Mouse (Mus musculus) myocyte (in vitro differentiated cells): Measurements from ENCODE around the gene Casz1.

Experiments
- REST ChIP-seq: IDR thresholded peaks from one replicate; pipeline ENCODE4 v1.6.1; 2011; ENCODE audit warnings: mild to moderate bottlenecking, control low read depth, moderate library complexity; ENCODE audit not compliant: insufficient read depth, insufficient read length
- SRF ChIP-seq: IDR thresholded peaks from one replicate; pipeline ENCODE4 v1.6.1; 2011; ENCODE audit warnings: low read depth; ENCODE audit not compliant: control insufficient read depth, insufficient read length

GRCm38 (mm10) chr4:148766021-148766775 lies 38.0 kb upstream of the Casz1 start:
- TF ChIP-seq SRF (no peak), REST (no peak)
